Mouse (Mus musculus) midbrain, embryonic 13.5 days (tissue): ENCODE data around the gene Nt5c3b. TPM values are rescaled to one million over a fixed set of nuclear protein-coding genes. Genes with fewer than 3 reads are reported as not detected.

Experiments
- ATAC-seq: fragments of 200-750 bp; cut with Nextera tagmentation; 2 replicates; pipeline ENCODE4 v1.8.0; 2017; ENCODE audit warnings: mild to moderate bottlenecking, moderate TSS enrichment, moderate library complexity
- H3K27ac ChIP-seq: fragments of 300-500 bp; sonication (generic); 2 replicates; pipeline ENCODE4 v1.5.1; 2015; ENCODE audit warnings: inconsistent platforms, mild to moderate bottlenecking, moderate library complexity
- H3K27me3 ChIP-seq: fragments of 300-500 bp; sonication (generic); 2 replicates; pipeline ENCODE4 v1.6.1; 2015; ENCODE audit warnings: mild to moderate bottlenecking, inconsistent platforms
- H3K36me3 ChIP-seq: fragments of 300-500 bp; sonication (generic); 2 replicates; pipeline ENCODE4 v1.6.1; 2015; ENCODE audit warnings: mild to moderate bottlenecking, inconsistent platforms
- H3K4me1 ChIP-seq: fragments of 300-500 bp; sonication (generic); replicated peaks from 2 replicates; pipeline ENCODE4 v1.6.1; 2015; ENCODE audit warnings: inconsistent platforms
- H3K4me2 ChIP-seq: fragments of 300-500 bp; sonication (generic); replicated peaks from 2 replicates; pipeline ENCODE4 v1.6.1; 2015; ENCODE audit warnings: moderate library complexity, mild to moderate bottlenecking, inconsistent platforms
- H3K4me3 ChIP-seq: fragments of 300-500 bp; sonication (generic); replicated peaks from 2 replicates; pipeline ENCODE4 v1.5.1; 2015; ENCODE audit warnings: mild to moderate bottlenecking, inconsistent platforms
- H3K9ac ChIP-seq: fragments of 300-500 bp; sonication (generic); replicated peaks from 2 replicates; pipeline ENCODE4 v1.6.1; 2015; ENCODE audit warnings: mild to moderate bottlenecking, inconsistent platforms
- H3K9me3 ChIP-seq: fragments of 300-500 bp; sonication (generic); 2 replicates; pipeline ENCODE4 v1.6.1; 2016; ENCODE audit warnings: mild to moderate bottlenecking, inconsistent platforms
- WGBS: fragments of 180-500 bp; shearing (Covaris S2); methylation state at CpG from one replicate; pipeline ENCODE4 v1.1.7; 2015; 5-methylcytosine and 5-hydroxymethylcytosine counted together
- polyA plus RNA-seq: library from polyadenylated mRNA; unstranded; fragments of >200 nt; fragmentation: Nextera tagmentation; extraction: Ambion mirVana; gene quantifications from 2 replicates; pipeline ENCODE4 v1.2.1, GENCODE M21; 2015

Nt5c3b gene
- polyA plus RNA-seq, 1 experiment from 2014 or later: 99.3 TPM

- Histone ChIP-seq H3K4me1 (no peaks in the 10 kb centered on the region), H3K27ac (no peak overlapping the region), H3K9ac (no peak overlapping the region), H3K27me3 (no peaks in the 10 kb centered on the region), H3K4me3 (no peak overlapping the region), H3K9me3 (no peaks in the 10 kb centered on the region), H3K36me3 (peaks cover 41% of the 10 kb centered on the region), H3K4me2 (no peak overlapping the region)
- no peak for ATAC-seq
- 90% methylated on average over 10 of the region's 10 CpGs for WGBS
Measured at GRCm38 (mm10) chr11:100462699-100463098, 21.1 kb upstream of the Nt5c3b start.

DNA sequence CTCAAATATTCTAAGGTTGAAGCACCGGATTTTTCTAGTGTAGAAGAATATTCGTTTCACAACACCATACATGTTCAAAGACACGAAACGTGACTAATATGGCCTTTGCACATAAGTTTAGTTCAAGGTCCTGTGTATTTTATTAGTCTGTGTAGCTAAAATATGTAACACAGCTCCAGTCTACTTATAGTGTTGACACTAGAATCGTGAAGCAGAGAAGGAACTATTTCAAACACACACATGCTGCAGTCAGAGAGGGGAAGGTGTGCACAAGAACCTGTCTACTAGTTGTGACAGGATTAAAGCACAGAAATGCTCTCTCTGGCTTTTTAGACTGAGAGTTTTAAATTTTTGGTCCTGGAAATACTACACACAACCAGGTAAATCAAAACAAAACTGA is 16.1 kb upstream of the Nt5c3b start:
- Histone ChIP-seq H3K9me3 (no peaks in the 10 kb centered on the region), H3K4me2 (no peak overlapping the region), H3K4me1 (no peaks in the 10 kb centered on the region), H3K27ac (no peak overlapping the region), H3K36me3 (peaks cover 43% of the 10 kb centered on the region), H3K27me3 (no peaks in the 10 kb centered on the region), H3K9ac (no peak overlapping the region), H3K4me3 (no peak overlapping the region)
- whole genome bisulfite sequencing: 93% methylated on average over 5 of the region's 5 CpGs
- no peak for ATAC-seq

- Histone ChIP-seq H3K4me2 (no peak overlapping the region), H3K36me3 (peaks cover 38% of the 10 kb centered on the region), H3K27ac (no peak overlapping the region), H3K4me3 (no peak overlapping the region), H3K9ac (no peak overlapping the region), H3K4me1 (no peaks in the 10 kb centered on the region), H3K27me3 (no peaks in the 10 kb centered on the region), H3K9me3 (no peaks in the 10 kb centered on the region; the same call in 1 of the 2 replicates)
- no peak for ATAC-seq
- WGBS: 93% methylated on average over 4 of the region's 4 CpGs
Measured at GRCm38 (mm10) chr11:100457247-100457646, 15.6 kb upstream of the Nt5c3b start.

GRCm38 (mm10) chr11:100442625-100443024 is 1.0 kb upstream of the Nt5c3b start:
- WGBS: 88% methylated on average over 6 of the region's 6 CpGs
- Histone ChIP-seq H3K4me3 (no peak overlapping the region), H3K27me3 (no peaks in the 10 kb centered on the region), H3K27ac (no peak overlapping the region), H3K36me3 (peaks cover under 1% of the 10 kb centered on the region; the same call in 1 of the 2 replicates), H3K4me1 (peaks cover 18% of the 10 kb centered on the region), H3K9me3 (no peaks in the 10 kb centered on the region), H3K4me2 (no peak overlapping the region), H3K9ac (no peak overlapping the region)
- no peak for ATAC-seq

- Histone ChIP-seq H3K4me3 (peak overlapping the region; percentile 69), H3K36me3 (peaks cover 16% of the 10 kb centered on the region), H3K27me3 (no peaks in the 10 kb centered on the region), H3K9me3 (no peaks in the 10 kb centered on the region), H3K9ac (peak overlapping the region; percentile 85), H3K4me1 (peaks cover 20% of the 10 kb centered on the region), H3K27ac (peak overlapping the region; percentile 51), H3K4me2 (peak overlapping the region; percentile 61)
- ATAC-seq: peak; percentile 98
- WGBS: 1% methylated on average over 52 of the region's 52 CpGs
Measured at GRCm38 (mm10) chr11:100440691-100441522, 701 bp downstream of the Nt5c3b start.

- Histone ChIP-seq H3K36me3 (peaks cover 33% of the 10 kb centered on the region), H3K27ac (no peak overlapping the region), H3K9me3 (no peaks in the 10 kb centered on the region), H3K4me2 (no peak overlapping the region), H3K9ac (no peak overlapping the region), H3K4me3 (no peak overlapping the region), H3K27me3 (no peaks in the 10 kb centered on the region), H3K4me1 (peaks cover 22% of the 10 kb centered on the region)
- ATAC-seq: no peak
- WGBS: 70% methylated on average over 1 of the region's 1 CpGs
Measured at GRCm38 (mm10) chr11:100437901-100438300, 3.7 kb downstream of the Nt5c3b start.

DNA sequence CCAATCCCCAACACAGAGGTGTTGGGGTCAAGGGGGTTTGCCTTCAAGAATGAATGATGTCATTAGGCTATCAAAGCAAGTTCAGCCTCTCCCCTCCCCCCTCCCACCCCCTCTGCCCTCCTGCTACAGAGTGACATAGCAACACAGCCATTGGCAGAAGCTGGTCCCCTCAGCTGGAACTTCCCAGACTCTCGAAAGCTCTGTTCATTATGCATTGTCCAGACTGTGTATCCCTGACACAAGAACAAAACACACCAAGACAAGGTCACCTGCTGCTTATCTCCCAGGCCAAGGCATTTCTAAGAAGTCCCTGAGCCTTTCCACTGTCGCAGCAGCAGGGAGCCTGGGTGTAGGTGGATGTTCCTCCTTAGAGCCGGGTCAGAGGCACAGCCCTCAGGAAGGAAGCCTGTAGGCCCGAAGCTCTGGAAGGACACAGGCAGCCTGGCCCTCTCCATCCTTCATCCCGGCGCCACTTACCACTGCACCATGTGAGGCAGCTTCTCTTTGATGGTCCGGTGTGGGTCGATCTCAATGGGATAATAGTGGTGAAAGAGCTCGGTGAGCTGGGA is 5.8 kb downstream of the Nt5c3b start:
- WGBS: 20% methylated on average over 9 of the region's 9 CpGs
- Histone ChIP-seq H3K9ac (no peak overlapping the region), H3K9me3 (no peaks in the 10 kb centered on the region), H3K4me2 (no peak overlapping the region), H3K4me1 (peaks cover 16% of the 10 kb centered on the region), H3K36me3 (peaks cover 43% of the 10 kb centered on the region), H3K27me3 (no peaks in the 10 kb centered on the region), H3K4me3 (no peak overlapping the region), H3K27ac (no peak overlapping the region)
- ATAC-seq: no peak

- Histone ChIP-seq H3K4me1 (peaks cover 4% of the 10 kb centered on the region; the same call in 1 of the 2 replicates), H3K9me3 (no peaks in the 10 kb centered on the region), H3K9ac (no peak overlapping the region), H3K27ac (no peak overlapping the region), H3K4me3 (no peak overlapping the region), H3K4me2 (no peak overlapping the region), H3K27me3 (no peaks in the 10 kb centered on the region), H3K36me3 (peaks cover 57% of the 10 kb centered on the region)
- WGBS: 98% methylated on average over 5 of the region's 5 CpGs
- ATAC-seq: no peak
Measured at GRCm38 (mm10) chr11:100432002-100432401, 9.6 kb downstream of the Nt5c3b start.

- no peak overlapping the region for H3K4me3 ChIP-seq
- H3K4me1 ChIP-seq: peaks cover 5% of the 10 kb centered on the region; the same call in 1 of the 2 replicates
- H3K27ac ChIP-seq: no peak overlapping the region
- H3K4me2 ChIP-seq: no peak overlapping the region
- no peaks in the 10 kb centered on the region for H3K27me3 ChIP-seq
- H3K36me3 ChIP-seq: peaks cover 38% of the 10 kb centered on the region
- WGBS: 88% methylated on average over 7 of the region's 7 CpGs
- no peaks in the 10 kb centered on the region for H3K9me3 ChIP-seq
- no peak for ATAC-seq
- no peak overlapping the region for H3K9ac ChIP-seq
Measured at GRCm38 (mm10) chr11:100430052-100430451, 11.6 kb downstream of the Nt5c3b start.

DNA sequence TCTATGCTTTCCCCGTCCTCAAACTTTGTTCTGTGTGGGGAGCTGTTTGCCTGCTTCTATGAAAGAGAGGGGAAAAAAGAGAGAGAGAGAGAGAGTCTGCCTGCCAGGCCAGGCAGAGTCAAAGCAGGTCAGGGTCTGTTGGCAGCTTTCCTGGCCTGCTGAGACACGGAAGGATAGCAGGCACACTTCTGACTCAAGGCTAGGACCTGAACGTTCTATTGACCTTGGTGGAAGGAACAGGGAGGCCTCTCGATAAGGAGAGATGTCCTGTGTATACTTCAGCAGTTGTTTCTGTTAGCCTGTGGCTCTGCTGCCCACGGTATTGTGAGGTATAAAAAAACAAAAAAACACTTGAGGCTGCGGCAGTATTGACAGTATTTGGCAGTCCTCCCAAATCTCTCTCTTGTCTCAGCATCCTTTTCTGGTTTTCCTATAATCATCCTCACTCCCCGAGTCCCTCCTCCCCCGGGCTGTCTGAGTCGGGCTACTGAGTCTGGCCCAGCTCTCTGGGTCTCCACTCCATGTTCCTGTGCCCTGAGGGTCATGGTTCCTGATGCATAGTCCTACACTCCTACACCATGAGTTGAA is 12.9 kb downstream of the Nt5c3b start:
- no peaks in the 10 kb centered on the region for H3K27me3 ChIP-seq
- H3K27ac ChIP-seq: 0 out of 2 replicates have a peak overlapping the region, but pooled peaks have one; percentile 5
- ATAC-seq: no peak
- no peak overlapping the region for H3K4me3 ChIP-seq
- 73% methylated on average over 9 of the region's 9 CpGs for WGBS
- H3K36me3 ChIP-seq: peaks cover 37% of the 10 kb centered on the region
- no peak overlapping the region for H3K9ac ChIP-seq
- no peaks in the 10 kb centered on the region for H3K9me3 ChIP-seq
- no peak overlapping the region for H3K4me2 ChIP-seq
- H3K4me1 ChIP-seq: peaks cover 5% of the 10 kb centered on the region; the same call in 1 of the 2 replicates

DNA sequence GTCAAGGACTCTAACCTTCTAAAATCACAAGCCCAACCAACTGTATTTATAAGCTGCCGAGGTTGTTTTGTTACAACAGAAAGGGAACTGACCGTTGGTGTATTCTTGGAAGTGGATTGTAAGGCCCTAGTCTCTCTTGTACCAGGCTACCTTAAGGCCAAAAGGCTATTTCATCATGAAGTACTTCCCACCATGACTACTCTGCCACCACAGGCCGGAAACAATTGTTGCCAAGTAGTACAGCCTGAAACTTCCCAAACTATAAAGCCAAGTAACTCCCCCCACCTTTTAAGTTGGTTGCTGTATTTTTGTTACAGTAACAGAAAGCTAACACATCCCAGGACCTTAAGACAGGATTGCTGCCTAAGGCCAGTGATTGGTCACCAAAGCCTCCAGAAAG is 14.8 kb downstream of the Nt5c3b start:
- ATAC-seq: no peak
- no peak overlapping the region for H3K27ac ChIP-seq
- H3K4me3 ChIP-seq: no peak overlapping the region
- WGBS: 92% methylated on average over 3 of the region's 3 CpGs
- no peak overlapping the region for H3K4me2 ChIP-seq
- no peaks in the 10 kb centered on the region for H3K27me3 ChIP-seq
- H3K4me1 ChIP-seq: peaks cover 5% of the 10 kb centered on the region; the same call in 1 of the 2 replicates
- no peak overlapping the region; the same call in 1 of the 2 replicates for H3K9ac ChIP-seq
- no peaks in the 10 kb centered on the region for H3K9me3 ChIP-seq
- H3K36me3 ChIP-seq: peaks cover 25% of the 10 kb centered on the region

- H3K4me1 ChIP-seq: peaks cover 5% of the 10 kb centered on the region
- peak overlapping the region; percentile 36; the same call in 1 of the 2 replicates for H3K9ac ChIP-seq
- ATAC-seq: no peak
Measured at GRCm38 (mm10) chr11:100425851-100426250, 15.8 kb downstream of the Nt5c3b start.

More at GRCm38 (mm10) chr11:100425851-100426250, 15.8 kb downstream of the Nt5c3b start:
- H3K9me3 ChIP-seq: no peaks in the 10 kb centered on the region
- H3K27ac ChIP-seq: no peak overlapping the region; the same call in 1 of the 2 replicates
- 36% methylated on average over 7 of the region's 7 CpGs for WGBS
- H3K4me3 ChIP-seq: no peak overlapping the region
- no peaks in the 10 kb centered on the region for H3K27me3 ChIP-seq
- no peak overlapping the region for H3K4me2 ChIP-seq
- peaks cover 20% of the 10 kb centered on the region for H3K36me3 ChIP-seq
